Mouse (Mus musculus): Measurements from ENCODE around the gene Brca1.
"Not testable (repeated sequence)": the region's sequence is repeated elsewhere in the genome, so short reads cannot be mapped to it uniquely, and the experiment has no call there.

The Brca1 gene

DNA sequence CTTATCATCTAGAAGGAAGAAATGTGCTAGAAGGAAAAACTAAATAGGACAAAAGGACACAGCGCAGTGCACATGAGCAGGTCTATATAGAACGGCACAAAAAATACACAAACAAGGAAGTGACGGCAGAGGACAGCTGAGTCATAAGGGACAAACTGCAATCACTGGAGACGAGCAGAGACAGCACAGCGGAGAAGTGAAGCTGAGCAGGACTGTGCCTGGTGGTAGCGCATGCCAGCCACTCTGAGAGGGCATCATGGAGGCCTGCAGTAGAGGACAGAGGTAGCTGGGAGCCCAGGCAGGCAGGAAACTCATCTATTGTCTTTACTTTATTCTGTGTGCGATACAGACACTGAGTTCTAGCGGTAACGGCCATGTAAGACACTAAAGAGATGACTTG, 8.2 kb downstream of the Brca1 start:
- no peak for DNase-seq (ENCODE audit: low read depth, low spot score)

DNA sequence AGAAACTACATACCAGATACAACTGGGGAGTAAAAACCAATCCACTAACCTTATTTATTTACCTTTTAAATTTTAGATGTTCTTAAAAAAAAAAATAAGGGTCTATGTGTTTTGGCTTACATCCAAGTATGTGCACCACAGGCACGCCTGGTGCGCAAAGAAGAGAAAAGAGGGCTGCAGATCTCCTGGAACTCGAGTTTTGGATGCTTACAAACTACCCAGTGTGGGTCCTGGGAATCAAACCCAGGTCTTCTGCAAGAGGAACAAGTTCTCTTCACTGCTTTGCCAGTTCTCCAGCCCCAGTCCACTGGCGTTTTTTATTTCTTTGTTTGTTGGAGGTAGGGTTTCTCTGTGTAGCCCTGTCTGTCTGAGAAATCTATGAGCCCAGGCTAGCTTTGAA, 25.1 kb downstream of the Brca1 start:
- no peak for DNase-seq (ENCODE audit: low read depth, low spot score)

DNA sequence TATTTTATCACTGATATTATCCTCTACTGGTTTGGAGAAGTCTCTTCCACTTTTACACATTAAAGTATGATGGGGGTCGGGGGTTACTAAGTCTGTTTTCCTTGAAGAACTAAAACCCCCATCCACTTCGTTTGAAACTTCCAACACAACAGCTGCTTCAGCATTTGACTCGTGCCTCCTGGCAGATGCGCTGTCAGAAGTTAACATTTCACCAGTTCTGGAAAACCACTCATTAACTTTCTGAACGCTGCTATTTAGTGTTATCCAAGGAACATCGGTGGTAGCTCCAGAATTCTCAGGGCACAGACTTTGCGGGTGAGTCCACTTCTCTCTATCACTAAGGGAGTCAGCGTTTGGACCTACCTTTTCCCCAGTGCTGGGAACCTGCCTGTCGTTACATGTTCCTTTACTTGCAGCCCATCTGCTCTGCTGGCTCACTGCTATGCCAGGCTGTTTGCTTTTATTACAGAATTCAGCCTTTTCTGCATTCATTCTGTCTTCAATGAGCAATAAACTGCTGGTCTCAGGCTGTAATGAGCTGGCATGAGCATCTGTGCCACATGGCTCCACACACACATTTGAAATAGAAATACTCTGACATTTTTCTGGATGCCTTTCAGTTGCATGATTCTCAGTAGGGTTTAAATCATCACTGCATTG, 25.7 kb downstream of the Brca1 start:
- DNase-seq (ENCODE audit: low read depth, low spot score): no peak

DNA sequence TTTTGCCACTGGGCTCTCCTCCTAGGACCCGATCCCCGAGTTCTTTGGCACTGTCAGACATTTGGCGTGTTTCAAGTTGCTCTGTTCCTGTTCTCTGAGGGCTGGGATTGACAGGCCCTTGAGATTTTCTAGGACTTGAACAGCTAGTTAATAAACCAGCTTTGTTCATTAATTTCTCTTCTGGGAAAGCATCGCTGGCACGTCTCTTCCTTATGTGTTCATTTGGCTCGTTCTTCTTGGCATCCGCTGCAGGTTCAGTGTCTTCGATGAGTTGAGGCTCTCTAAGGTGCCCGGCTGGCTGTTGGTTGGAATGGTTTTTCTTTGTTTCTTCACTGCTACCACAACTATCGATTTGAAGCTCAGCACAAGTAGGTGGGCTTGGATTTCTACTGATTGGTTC, 26.7 kb downstream of the Brca1 start:
- DNase-seq (ENCODE audit: low read depth, low spot score): no peak

DNA sequence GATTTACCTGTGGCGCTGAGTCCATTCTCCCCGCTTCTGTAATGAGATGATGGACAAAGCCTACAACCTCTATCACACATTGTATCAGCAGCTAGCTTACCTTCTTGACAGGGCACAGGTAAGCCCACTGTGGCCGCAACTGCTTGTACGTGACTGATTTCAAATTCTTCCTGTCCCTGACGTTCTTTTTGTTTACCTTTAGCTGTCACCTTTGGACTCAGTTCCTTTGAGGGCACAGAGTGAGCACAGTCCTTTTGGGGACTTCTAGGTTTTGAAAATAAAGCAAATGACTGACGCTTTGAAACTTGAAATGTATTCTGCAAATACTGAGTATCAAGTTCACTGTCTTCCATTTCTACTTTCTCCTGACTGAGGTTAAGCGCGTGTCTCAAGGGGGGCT, 27.3 kb downstream of the Brca1 start:
- DNase-seq (ENCODE audit: low read depth, low spot score): no peak

DNA sequence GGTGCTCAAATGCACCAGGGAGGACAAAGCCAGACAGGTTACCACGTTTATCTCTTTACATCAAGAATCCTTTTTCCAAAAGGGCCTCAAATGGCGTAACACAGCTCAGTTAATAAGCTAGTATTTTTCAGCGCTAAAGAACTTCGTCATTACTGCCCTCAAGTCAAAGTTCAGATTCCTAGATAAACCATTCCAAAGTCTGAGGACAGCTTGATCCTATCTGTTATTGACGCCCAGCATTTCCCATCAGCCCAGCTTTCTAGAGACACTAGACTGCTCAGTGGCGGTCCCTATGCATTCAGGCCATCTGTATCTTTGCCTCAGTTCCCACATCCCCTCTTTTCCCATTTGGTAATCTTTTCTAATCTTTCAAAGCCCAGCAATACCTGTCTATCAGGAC, 32.4 kb downstream of the Brca1 start:
- no peak for DNase-seq (ENCODE audit: low read depth, low spot score)

GRCm38 (mm10) chr11:101518937-101519336, 32.8 kb downstream of the Brca1 start:
- DNase-seq (ENCODE audit: low read depth, low spot score): no peak

- DNase-seq (ENCODE audit: low read depth, low spot score): no peak
Measured at GRCm38 (mm10) chr11:101507090-101507489, 44.7 kb downstream of the Brca1 start.

- DNase-seq (ENCODE audit: low read depth, low spot score): no peak
Measured at GRCm38 (mm10) chr11:101506269-101506780, 45.4 kb downstream of the Brca1 start.

DNA sequence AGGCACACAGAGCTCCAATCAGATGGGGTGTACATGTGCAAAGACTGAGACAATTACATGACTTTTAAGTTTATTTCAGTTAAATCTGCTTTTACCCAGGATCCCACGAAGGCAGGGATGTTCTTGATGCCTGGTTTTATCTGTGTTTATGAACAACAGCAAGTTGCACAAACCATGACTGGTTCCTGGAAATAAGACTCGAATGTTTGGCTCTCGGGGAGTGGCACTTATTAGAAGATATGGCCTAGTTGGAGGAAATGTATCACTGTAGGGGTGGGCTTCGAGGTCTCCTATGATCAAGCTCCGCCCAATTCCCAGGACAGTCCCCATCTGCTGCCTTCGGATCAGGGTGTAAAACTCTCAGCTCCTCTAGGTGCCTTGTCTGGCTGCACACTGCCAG, 65.6 kb downstream of the Brca1 start:
- no peak for DNase-seq (ENCODE audit: low read depth, low spot score)

DNA sequence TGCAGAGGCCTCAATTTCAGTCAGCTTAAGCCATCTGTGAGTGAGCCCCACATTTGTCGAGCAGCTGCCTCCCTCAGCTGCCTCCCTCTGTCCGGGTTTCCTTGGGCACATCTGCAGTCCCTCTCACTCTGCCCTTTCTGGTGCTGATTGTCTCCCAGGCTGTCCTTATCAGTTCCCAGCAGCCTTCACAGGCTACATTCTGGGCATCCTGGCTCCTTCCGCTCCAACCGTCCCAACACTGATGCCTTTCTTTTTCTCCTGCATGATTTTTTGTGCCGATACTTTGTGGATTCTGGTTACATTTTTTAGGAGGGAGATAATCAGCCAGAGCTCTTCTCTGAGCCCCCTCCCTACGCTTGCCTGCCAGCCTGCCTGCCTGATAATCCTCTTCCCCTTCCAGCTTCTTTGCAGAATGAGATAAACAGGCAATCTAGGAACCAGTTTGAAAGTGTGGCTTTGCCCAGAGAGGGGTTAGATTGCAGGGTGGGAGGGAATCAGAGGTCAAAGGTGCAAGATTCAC, 66.2 kb downstream of the Brca1 start:
- DNase-seq (ENCODE audit: low read depth, low spot score): no peak

- no peak for DNase-seq (ENCODE audit: low read depth, low spot score)
Measured at GRCm38 (mm10) chr11:101484814-101485213, 66.9 kb downstream of the Brca1 start.

- no peak for DNase-seq (ENCODE audit: low read depth, low spot score)
Measured at GRCm38 (mm10) chr11:101484245-101484644, 67.5 kb downstream of the Brca1 start.

- no peak for DNase-seq (ENCODE audit: low read depth, low spot score)
Measured at GRCm38 (mm10) chr11:101483804-101484203, 68.0 kb downstream of the Brca1 start.

GRCm38 (mm10) chr11:101480912-101481311, 70.8 kb downstream of the Brca1 start:
- no peak for DNase-seq (ENCODE audit: low read depth, low spot score)

DNA sequence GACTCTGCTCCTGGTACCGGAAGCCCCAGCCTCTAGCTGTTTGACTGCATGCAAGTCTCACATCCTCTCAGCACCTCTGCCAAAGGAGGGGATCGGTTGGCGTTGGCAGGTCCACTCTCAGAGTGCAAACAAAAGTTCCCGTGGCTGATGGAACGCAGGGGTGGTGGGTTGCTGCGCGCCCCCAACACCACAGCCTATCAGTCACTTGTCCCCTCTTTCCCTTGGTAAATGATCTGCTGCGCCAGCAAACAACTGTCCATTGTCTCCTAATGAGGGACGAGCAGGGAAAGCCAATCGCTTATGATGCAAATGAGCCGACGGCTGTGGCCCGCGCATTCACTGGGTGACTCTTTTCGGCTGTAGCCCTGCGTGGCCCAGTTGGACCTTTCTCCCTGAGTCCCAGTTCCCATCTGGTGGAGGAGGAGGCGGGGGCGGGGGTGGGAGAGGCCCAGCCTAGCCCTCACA, 72.6 kb downstream of the Brca1 start:
- peak; percentile 79 for DNase-seq (ENCODE audit: low read depth, low spot score)

DNA sequence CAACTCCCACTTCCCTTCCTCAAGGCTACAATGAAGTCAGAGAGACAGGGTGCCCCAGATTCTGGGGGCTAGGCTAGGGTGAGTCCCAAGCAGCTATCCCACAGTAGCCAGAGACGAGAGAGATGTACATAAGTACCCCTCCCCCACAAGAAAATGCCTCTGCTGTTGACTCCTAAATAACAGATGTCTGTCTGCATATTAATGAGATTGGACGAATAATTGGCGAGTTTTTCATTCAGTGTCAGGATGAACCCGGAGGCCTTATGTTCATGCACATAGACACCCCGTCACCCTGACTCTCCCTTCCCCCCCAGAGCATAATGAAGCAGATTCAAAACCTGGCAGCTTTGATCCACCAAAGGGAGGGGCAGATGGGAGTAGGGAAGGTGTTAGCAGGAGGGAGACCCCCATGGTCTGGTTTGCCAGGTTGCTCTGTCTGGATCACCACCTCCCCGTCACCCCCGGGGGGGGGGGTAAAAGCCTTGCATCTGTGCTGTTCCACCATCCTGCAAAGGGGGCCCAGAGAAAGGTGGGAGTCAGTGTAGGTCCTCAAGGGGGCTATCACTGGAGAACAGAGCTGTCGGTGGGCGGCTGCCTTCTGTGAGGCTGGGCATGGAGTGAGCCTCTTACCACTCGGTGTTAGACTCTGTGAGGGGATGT, 74.1 kb downstream of the Brca1 start:
- DNase-seq (ENCODE audit: low read depth, low spot score): no peak

GRCm38 (mm10) chr11:101477194-101477551, 74.6 kb downstream of the Brca1 start:
- DNase-seq (ENCODE audit: low read depth, low spot score): no peak

DNA sequence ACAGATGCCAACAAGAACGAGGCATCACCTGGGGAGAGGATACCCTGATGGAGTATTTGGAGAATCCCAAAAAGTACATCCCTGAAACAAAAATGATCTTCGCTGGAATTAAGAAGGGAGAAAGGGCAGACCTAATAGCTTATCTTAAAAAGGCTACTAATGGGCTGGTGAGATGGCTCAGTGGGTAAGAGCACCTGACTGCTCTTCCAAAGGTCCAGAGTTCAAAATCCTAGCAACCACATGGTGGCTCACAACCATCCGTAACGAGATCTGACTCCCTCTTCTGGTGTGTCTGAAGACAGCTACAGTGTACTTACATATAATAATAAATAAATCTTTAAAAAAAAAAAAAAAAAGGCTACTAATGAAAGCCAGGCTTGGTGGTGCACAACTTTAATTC, 75.4 kb downstream of the Brca1 start:
- DNase-seq (ENCODE audit: low read depth, low spot score): not testable (repeated sequence)

GRCm38 (mm10) chr11:101474298-101474697, 77.5 kb downstream of the Brca1 start:
- DNase-seq (ENCODE audit: low read depth, low spot score): no peak

DNA sequence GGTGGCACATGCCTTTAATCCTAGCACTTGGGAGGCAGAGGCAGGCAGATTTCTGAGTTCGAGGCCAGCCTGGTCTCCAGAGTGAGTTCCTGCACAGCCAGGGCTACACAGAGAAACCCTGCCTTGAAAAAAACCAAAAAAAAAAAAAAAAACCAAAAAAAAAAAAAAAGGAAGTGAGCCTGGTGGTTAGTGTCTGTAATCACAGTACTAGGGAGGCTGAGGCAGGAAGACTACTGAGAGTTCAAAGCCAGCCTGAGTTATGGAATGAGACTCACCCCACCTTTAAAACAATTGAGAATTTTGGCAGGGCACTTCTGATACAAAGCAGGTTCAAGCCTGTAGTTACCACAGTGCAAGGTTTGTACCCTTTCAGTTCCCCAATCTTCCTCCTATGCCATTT, 78.1 kb downstream of the Brca1 start:
- DNase-seq (ENCODE audit: low read depth, low spot score): not testable (repeated sequence)

GRCm38 (mm10) chr11:101472336-101472735, 79.4 kb downstream of the Brca1 start:
- DNase-seq (ENCODE audit: low read depth, low spot score): no peak

DNA sequence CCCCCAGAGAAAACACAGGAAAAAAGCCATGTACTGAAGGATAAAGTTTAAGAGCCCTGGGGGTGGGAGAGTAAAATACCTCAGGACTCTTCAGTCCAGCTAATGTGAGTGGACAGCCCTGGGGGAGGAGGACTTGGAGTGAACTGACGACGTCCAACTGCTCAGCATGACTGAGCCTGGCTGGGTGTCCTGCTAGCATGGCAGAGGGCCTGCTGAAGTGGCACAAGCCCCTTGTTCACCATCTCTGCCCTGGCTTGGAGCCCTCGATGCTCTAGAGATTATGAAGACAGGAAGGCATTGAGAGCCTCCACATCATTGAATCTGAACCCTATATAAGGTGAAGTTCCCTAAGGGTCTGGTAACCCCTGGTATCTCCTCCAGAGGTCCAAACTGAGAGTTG, 79.8 kb downstream of the Brca1 start:
- DNase-seq (ENCODE audit: low read depth, low spot score): no peak
